10 mouse cellular contexts compared by ENCODE assay signal in genomic region chr9:58268384-58269313, GRCm38 (mm10). TPM values are rescaled to one million over a fixed set of nuclear protein-coding genes. Genes with fewer than 3 reads are reported as not detected.
DNase-seq lines count a peak whose midpoint lies in the region; ATAC-seq lines count a peak whose summit lies in the region.
"Had no signal": no experiment of that assay in that cellular context is flagged by ENCODE, and none has a peak within 500 bp of the region (broad histone marks: within the 10 kb centered on the region; RNA-seq: fewer than 3 reads in every experiment).

No protein-coding gene starts in this region.

- no peaks in the 10 kb centered on the region for H3K36me3 ChIP-seq in neural tube, embryonic 11.5 days (ENCODE audit: control insufficient read depth, insufficient read depth, low read length)
- H3K36me3 ChIP-seq: embryonic facial prominence, embryonic 15.5 days; limb, embryonic 15.5 days had no signal

- no peak overlapping the region for H3K4me3 ChIP-seq in neural tube, embryonic 11.5 days (ENCODE audit: low read depth, low read length)
- H3K4me3 ChIP-seq: embryonic facial prominence, embryonic 15.5 days; limb, embryonic 15.5 days had no signal

- intact Hi-C loops in heart, postnatal 10 days (cut with DNase I): loop anchor here (1.0 to 5.0 kb wide), 3 partner anchors 20 to 231 kb away; no protein-coding TSS in a partner anchor
- intact Hi-C loops in left cerebral cortex, postnatal 10 days (cut with DNase I): no loop called here

- H3K27ac ChIP-seq in neural tube, embryonic 11.5 days (ENCODE audit: low read depth, low read length): no peak overlapping the region
- H3K27ac ChIP-seq: embryonic facial prominence, embryonic 15.5 days; limb, embryonic 15.5 days had no signal

- 62% methylated on average over 12 of the region's 12 CpGs for WGBS in neural tube, embryonic 11.5 days

- ATAC-seq in neural tube, embryonic 11.5 days (ENCODE audit: insufficient read depth, low FRiP score, low TSS enrichment): no peak

- no peak overlapping the region for H3K9ac ChIP-seq in neural tube, embryonic 11.5 days (ENCODE audit: low read length)
- H3K9ac ChIP-seq: embryonic facial prominence, embryonic 15.5 days; limb, embryonic 15.5 days had no signal

- H3K4me2 ChIP-seq in neural tube, embryonic 11.5 days (ENCODE audit: low read depth): no peak overlapping the region
- H3K4me2 ChIP-seq: embryonic facial prominence, embryonic 15.5 days; limb, embryonic 15.5 days had no signal

- DNase-seq in heart, postnatal 10 days: peak; percentile 67 to 81
- DNase-seq in heart, adult 11 months: no peak
- peak; percentile 91 for DNase-seq in 416B (ENCODE audit: low read depth)
- DNase-seq in MN1 (ENCODE audit: low spot score): peak; percentile 65
- DNase-seq in embryo, embryonic 11.5 days (ENCODE audit: low read depth, low spot score): peak; percentile 72
- DNase-seq in left cerebral cortex, postnatal 10 days (ENCODE audit: extremely low spot score in 1 of 2, low spot score in 2 of 2): peak; percentile 48 to 61
- DNase-seq in neural tube, embryonic 11.5 days (ENCODE audit: low spot score): peak; percentile 77
- peak; percentile 40 for DNase-seq in yolk sac, embryonic 10.5 days (ENCODE audit: low spot score)

- H3K4me1 ChIP-seq in neural tube, embryonic 11.5 days (ENCODE audit: control insufficient read depth, insufficient read depth, low read length): no peaks in the 10 kb centered on the region

- H3K27me3 ChIP-seq in neural tube, embryonic 11.5 days (ENCODE audit: control insufficient read depth, insufficient read depth, low read length): no peaks in the 10 kb centered on the region
- H3K27me3 ChIP-seq: embryonic facial prominence, embryonic 15.5 days; limb, embryonic 15.5 days had no signal

- H3K9me3 ChIP-seq in neural tube, embryonic 11.5 days (ENCODE audit: control insufficient read depth, low read length): no peaks in the 10 kb centered on the region
- H3K9me3 ChIP-seq: embryonic facial prominence, embryonic 15.5 days; limb, embryonic 15.5 days had no signal

RNA-seq across cellular contexts. Expression of gene Stoml1, which starts 15.7 kb away (rescaled TPM):
- 10 to 100 TPM; 15.5 to 15.6 TPM for total RNA-seq in heart, postnatal 10 days (2021)
- total RNA-seq in left cerebral cortex, postnatal 10 days (2021): 10 to 100 TPM; 89.0 to 93.1 TPM
- polyA plus RNA-seq in neural tube, embryonic 11.5 days (2014; fragmentation: Nextera tagmentation; extraction: Ambion mirVana): 29.6 and 35.9 TPM in 2 replicates

RNA-seq across cellular contexts. Expression of gene Pml, which starts 19.1 kb away (rescaled TPM):
- total RNA-seq in heart, postnatal 10 days (2021): 10 to 100 TPM; 12.4 to 13.0 TPM
- 10 to 100 TPM; 13.3 to 14.5 TPM for total RNA-seq in left cerebral cortex, postnatal 10 days (2021)
- 7.6 and 10.6 TPM in 2 replicates for polyA plus RNA-seq in neural tube, embryonic 11.5 days (2014; fragmentation: Nextera tagmentation; extraction: Ambion mirVana)

RNA-seq across cellular contexts. Expression of gene Loxl1, which starts 44.3 kb away (rescaled TPM):
- total RNA-seq in heart, postnatal 10 days (2021): 10 to 100 TPM; 83.7 to 86.7 TPM
- total RNA-seq in left cerebral cortex, postnatal 10 days (2021): 1 to 10 TPM; 3.5 to 3.9 TPM
- polyA plus RNA-seq in neural tube, embryonic 11.5 days (2014; fragmentation: Nextera tagmentation; extraction: Ambion mirVana): 12.8 and 13.5 TPM in 2 replicates

Comparison
In these comparisons a context has a peak if more than half of its experiments do, and no peak if none do; other contexts are left out.
1. RNA of gene Stoml1, which starts 15.7 kb away (total RNA-seq): 89.0 to 93.1 TPM in left cerebral cortex, postnatal 10 days; 15.5 to 15.6 TPM in heart, postnatal 10 days; every median in the first group is over 4 times any median in the second.
2. RNA of gene Loxl1, which starts 44.3 kb away (total RNA-seq): 83.7 to 86.7 TPM in heart, postnatal 10 days; 3.5 to 3.9 TPM in left cerebral cortex, postnatal 10 days; every median in the first group is over 10 times any median in the second.